Mouse (Mus musculus) liver, postnatal 0 days (tissue): ENCODE results near the gene Trim60.

ENCODE experiments used
- CTCF ChIP-seq: sonication (generic); IDR thresholded peaks from 2 replicates; pipeline ENCODE4 v1.5.1; 2016; ENCODE audit warnings: antibody characterized with exemption, low read depth
- EP300 ChIP-seq: IDR thresholded peaks from 2 replicates; pipeline ENCODE4 v1.6.1; 2016; ENCODE audit warnings: antibody characterized with exemption, low read depth, mild to moderate bottlenecking

GRCm38 (mm10) chr8:65062195-65062594 is 43.8 kb upstream of the Trim60 start:
- TF ChIP-seq CTCF (no peak), EP300 (no peak)
